Mouse (Mus musculus): ENCODE data around the gene Sult5a1. TPM values are rescaled to one million over a fixed set of nuclear protein-coding genes. Genes with fewer than 3 reads are reported as not detected.

Gene Sult5a1
- polyA plus RNA-seq, 1 experiment = 0.10 TPM

DNA sequence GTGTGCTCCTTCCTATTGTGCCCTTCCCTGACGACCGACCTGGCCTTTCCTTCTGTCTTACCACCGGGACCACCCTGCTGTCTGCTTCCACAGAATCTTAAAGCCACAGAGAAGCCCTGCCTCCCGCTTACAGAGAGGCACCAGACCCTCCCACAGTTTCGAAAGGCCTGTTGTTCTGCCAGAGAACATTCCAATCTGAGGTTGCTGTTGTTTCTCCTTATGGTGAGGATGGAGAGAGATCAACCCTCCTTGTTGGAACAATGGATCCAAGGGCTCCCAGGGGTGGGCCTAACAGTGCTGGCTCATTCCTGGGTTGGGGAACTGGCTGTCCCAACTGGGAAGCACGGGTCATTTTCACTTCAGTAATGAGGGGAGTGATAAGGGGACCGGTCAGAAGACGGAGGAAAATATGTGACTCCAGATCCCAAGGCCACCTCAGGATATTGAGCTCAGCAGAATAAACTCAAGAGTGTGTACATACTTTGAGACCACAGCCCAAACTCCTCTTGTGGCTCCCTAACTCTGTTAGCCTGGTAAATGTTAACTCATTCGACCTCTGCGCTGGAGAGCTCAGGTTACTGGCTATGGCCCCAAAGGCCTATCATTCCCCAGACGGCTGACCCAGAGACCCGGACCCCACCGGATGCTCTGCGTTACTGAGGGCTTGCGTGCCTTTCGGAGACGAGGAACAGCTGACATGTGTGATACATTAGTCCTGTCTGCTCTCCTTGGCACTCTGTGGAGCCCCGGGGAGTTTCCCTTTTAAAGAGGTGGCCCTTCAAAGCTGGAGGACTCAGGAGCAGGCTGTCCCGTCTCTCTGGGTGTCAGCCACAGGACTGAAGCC, 27.7 kb upstream of the Sult5a1 start, which contains the start of gene Dpep1:
Gene Dpep1, plus strand, starts transcription at position 677 of the 844 bp plus-strand sequence.
- H3K27ac ChIP-seq (ENCODE audit: insufficient read depth, low read length) = no peak within 1 kb of the TSS
- TF ChIP-seq CTCF (IDR thresholded peaks at IDR 0.05; ENCODE audit: extremely low read depth, insufficient read depth, low read length) (no peak), POLR2A (IDR thresholded peaks at IDR 0.05; ENCODE audit: extremely low read depth, insufficient read depth, low read length) (no peak)
- peaks cover 3% of the 10 kb centered on the region for H3K4me1 ChIP-seq (ENCODE audit: control insufficient read depth, insufficient read depth, low read length)
- no peak within 1 kb of the TSS for H3K4me3 ChIP-seq (ENCODE audit: insufficient read depth, low read length)

DNA sequence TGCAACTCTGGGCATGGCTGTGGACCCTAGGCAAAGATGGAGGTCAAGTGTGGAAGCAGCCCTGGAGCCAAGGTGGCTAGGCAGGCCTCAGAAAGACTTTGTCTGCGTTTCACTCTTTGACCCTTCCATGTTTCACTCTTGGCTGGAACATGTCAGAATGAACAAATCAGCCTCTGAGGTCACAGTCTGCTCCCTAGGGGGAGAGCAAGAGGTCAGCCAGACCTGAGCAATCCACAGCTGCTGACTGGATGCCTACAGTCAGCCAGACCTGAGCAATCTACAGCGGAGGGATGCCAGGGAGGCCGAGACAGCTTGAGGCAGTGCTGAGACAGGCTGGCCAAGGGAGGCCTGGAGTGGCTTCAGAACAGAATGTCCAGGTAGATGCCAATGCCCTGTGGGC, 23.3 kb upstream of the Sult5a1 start:
- Histone ChIP-seq H3K4me1 (ENCODE audit: control insufficient read depth, insufficient read depth, low read length) (no peaks in the 10 kb centered on the region), H3K4me3 (ENCODE audit: insufficient read depth, low read length) (no peak overlapping the region), H3K27ac (ENCODE audit: insufficient read depth, low read length) (no peak overlapping the region)
- TF ChIP-seq CTCF (IDR thresholded peaks at IDR 0.05; ENCODE audit: extremely low read depth, insufficient read depth, low read length) (no peak), POLR2A (IDR thresholded peaks at IDR 0.05; ENCODE audit: extremely low read depth, insufficient read depth, low read length) (no peak)

DNA sequence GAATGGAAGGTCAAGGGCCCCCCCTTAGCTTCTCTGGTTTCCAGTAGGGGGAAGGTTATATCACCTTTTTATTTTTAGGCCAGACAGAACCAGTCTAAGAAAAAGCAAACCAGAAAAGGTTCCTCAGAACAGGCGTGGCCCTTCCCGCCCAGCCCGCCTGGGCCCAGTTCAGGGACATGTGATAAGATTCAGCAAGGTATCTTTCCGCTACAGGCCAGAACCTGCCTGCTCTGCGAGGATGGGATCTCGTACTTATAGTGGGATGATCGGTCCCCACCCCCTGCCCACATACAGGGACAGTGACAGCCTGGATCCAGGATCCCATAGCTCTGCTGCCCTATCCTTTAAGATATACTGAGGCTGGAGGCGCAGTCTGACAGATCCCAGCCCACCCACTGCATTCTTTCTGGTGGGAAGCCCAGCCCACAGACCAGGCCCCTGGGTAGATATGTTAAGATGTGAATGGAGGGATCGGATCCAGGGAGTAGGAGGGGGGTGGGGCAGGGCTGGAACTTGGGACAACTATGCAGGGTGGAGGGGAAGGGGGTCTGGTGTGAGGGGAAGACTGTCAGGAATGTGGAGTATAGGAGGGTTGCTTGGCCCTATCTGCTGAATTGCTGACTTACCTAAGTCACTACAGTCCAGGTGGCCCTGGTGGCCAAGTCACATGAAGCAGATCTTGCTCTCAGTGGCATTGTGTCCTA, 1.9 kb downstream of the Sult5a1 start:
- TF ChIP-seq POLR2A (IDR thresholded peaks at IDR 0.05; ENCODE audit: extremely low read depth, insufficient read depth, low read length) (no peak), CTCF (IDR thresholded peaks at IDR 0.05; ENCODE audit: extremely low read depth, insufficient read depth, low read length) (no peak)
- Histone ChIP-seq H3K4me1 (ENCODE audit: control insufficient read depth, insufficient read depth, low read length) (no peaks in the 10 kb centered on the region), H3K27ac (ENCODE audit: insufficient read depth, low read length) (no peak overlapping the region), H3K4me3 (ENCODE audit: insufficient read depth, low read length) (no peak overlapping the region)

DNA sequence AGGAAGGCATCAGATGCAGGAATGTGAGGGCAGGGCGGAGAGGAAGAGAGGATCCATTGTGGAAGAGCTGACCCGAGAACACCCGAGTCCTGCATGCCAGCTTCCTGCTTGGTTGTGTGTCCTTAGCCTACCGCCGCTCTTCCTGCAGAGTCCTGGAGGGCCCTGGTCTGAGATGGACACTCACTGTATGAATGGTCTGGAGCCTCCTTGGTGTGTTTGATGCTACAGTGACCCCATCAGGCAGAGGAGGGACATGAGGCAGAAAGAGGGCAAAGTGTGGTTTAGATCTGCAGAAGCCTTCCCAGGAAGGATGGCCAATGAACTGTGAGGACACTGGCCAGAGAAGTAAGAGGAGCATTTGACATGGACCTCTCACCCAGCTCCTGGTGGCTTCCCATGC, 2.9 kb downstream of the Sult5a1 start:
- Histone ChIP-seq H3K27ac (ENCODE audit: insufficient read depth, low read length) (no peak overlapping the region), H3K4me1 (ENCODE audit: control insufficient read depth, insufficient read depth, low read length) (no peaks in the 10 kb centered on the region), H3K4me3 (ENCODE audit: insufficient read depth, low read length) (no peak overlapping the region)
- TF ChIP-seq CTCF (IDR thresholded peaks at IDR 0.05; ENCODE audit: extremely low read depth, insufficient read depth, low read length) (peak; percentile 49), POLR2A (IDR thresholded peaks at IDR 0.05; ENCODE audit: extremely low read depth, insufficient read depth, low read length) (no peak)

DNA sequence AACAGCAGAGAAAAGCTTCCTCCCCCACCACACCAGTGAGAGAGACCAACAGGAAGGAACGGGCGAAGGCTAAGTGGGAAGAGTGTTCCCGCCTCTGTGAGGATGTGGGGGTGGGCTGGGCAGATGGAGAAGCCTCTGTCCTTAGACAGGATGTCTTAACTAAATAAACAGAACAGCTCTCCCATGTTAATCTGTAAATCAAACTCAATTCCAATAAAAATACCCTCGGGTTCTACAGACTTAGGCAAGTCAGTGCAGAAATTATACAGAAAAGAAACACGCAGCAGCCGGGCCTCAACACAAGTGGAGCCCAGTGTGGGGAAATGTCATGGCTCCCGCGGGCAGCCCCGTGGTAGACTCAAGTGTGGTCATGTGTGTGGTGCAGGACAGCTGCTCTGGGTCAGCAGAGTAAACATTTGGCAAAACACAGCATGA, 7.4 kb downstream of the Sult5a1 start:
- TF ChIP-seq CTCF (IDR thresholded peaks at IDR 0.05; ENCODE audit: extremely low read depth, insufficient read depth, low read length) = no peak
- TF ChIP-seq POLR2A (IDR thresholded peaks at IDR 0.05; ENCODE audit: extremely low read depth, insufficient read depth, low read length) = no peak
- no peaks in the 10 kb centered on the region for H3K4me1 ChIP-seq (ENCODE audit: control insufficient read depth, insufficient read depth, low read length)
- H3K27ac ChIP-seq (ENCODE audit: insufficient read depth, low read length) = no peak overlapping the region

DNA sequence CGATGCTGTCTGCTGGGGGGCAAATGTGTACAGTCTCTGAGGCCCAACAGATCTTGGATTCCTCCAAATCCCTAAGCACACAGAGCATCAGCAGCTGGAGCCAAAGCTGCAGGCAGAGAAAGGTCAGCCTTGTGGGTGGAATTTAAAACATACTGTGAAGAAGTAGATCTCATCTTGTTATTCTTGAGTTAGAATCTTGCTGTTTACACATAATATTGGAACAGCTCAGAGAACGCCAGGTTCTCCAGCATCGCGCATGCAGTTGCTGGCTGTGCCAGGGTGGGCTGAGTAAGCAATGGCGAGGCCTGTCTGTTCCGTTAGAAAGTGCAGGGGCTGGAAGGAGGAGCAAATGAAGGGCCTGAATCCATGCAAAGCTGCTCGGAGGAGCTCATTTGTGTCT, 11.7 kb downstream of the Sult5a1 start:
- H3K4me3 ChIP-seq (ENCODE audit: insufficient read depth, low read length) = no peak overlapping the region
- H3K4me1 ChIP-seq (ENCODE audit: control insufficient read depth, insufficient read depth, low read length) = peaks cover 3% of the 10 kb centered on the region; the same call in 1 of the 2 replicates
- TF ChIP-seq CTCF (IDR thresholded peaks at IDR 0.05; ENCODE audit: extremely low read depth, insufficient read depth, low read length) (no peak), POLR2A (IDR thresholded peaks at IDR 0.05; ENCODE audit: extremely low read depth, insufficient read depth, low read length) (no peak)
- H3K27ac ChIP-seq (ENCODE audit: insufficient read depth, low read length) = no peak overlapping the region

More for the DNA sequence above, 7.4 kb downstream of the Sult5a1 start:
- H3K4me3 ChIP-seq (ENCODE audit: insufficient read depth, low read length) = no peak overlapping the region

DNA sequence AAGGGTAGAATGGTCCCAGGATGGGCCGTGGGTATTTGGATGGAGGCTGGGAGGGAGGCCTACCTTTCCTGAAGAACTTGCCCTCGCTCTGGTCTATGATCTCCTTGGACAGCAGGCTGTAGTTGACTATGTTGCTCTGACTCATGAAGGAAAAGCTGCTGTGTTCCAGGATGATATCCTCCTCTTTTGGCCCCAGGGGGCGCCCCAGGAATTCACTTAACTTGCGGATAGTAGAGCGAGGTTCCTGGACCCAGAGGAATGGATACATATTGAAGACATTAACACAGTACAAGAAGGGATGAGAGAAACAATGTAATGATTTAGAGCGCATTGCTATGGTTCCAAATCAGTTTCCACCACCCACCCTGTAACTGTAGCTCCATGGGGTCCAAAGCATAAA, 12.8 kb downstream of the Sult5a1 start:
- Histone ChIP-seq H3K27ac (ENCODE audit: insufficient read depth, low read length) (no peak overlapping the region), H3K4me3 (ENCODE audit: insufficient read depth, low read length) (no peak overlapping the region), H3K4me1 (ENCODE audit: control insufficient read depth, insufficient read depth, low read length) (peaks cover 3% of the 10 kb centered on the region; the same call in 1 of the 2 replicates)
- TF ChIP-seq POLR2A (IDR thresholded peaks at IDR 0.05; ENCODE audit: extremely low read depth, insufficient read depth, low read length) (no peak), CTCF (IDR thresholded peaks at IDR 0.05; ENCODE audit: extremely low read depth, insufficient read depth, low read length) (peak; percentile 18; the same call in 1 of the 2 replicates)

DNA sequence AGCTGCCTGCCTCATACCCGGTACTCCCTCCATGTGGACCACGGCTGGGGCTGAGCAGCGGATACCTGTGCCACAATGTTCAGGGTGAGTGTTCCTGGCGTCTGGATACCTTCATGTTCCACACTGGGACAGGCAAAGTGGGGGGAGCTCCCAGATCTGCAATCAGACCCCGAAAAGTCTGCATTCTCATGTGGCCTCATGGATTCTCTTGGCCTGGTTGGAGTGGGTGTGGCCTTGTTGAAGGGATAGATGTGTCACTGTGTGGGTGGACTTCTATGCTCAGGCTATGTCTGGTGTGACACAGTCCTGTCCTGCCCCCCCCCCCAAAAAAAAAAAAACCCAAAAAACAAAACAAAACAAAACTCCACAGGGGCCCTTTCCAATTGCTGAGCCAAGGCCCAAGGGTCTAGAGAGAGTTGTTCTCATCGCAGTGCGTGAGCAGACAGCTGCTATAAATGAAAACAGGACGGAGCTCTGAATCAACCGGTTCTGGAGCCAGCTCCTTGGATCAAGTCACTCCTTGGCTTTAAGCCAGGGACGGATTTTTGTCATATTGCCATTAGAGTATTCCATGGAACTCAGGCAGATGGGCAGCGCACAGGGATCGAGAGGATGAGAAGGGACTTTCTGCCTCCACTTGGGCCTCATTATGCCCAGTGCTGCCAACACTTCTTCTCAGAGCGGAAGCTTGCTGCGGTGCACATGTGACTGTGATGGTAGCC, 16.2 kb downstream of the Sult5a1 start:
- Histone ChIP-seq H3K4me3 (ENCODE audit: insufficient read depth, low read length) (no peak overlapping the region), H3K4me1 (ENCODE audit: control insufficient read depth, insufficient read depth, low read length) (peaks cover 6% of the 10 kb centered on the region), H3K27ac (ENCODE audit: insufficient read depth, low read length) (no peak overlapping the region)
- no peak for TF ChIP-seq POLR2A (IDR thresholded peaks at IDR 0.05; ENCODE audit: extremely low read depth, insufficient read depth, low read length)
- no peak for TF ChIP-seq CTCF (IDR thresholded peaks at IDR 0.05; ENCODE audit: extremely low read depth, insufficient read depth, low read length)

DNA sequence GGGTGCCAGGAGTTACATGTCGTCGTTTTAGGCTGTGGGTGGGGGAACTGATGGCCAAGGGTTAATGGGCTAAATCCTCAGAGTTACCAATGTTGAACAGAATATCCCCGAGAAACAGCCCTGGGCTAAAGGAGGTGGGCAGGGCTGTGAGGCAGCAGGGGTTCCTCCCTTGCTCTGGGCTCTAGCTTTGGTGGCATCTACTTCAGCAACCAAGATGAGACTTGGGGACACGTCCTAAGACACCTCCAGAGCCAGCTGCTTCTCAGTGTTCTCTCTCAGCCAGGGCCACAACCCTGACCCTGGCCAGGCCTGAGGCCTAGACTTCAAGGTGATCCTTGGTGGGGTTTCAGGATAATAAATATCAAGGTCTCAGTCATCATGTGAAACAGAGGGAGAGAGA, 19.4 kb downstream of the Sult5a1 start:
- H3K4me3 ChIP-seq (ENCODE audit: insufficient read depth, low read length) = no peak overlapping the region
- peaks cover 6% of the 10 kb centered on the region for H3K4me1 ChIP-seq (ENCODE audit: control insufficient read depth, insufficient read depth, low read length)
- TF ChIP-seq CTCF (IDR thresholded peaks at IDR 0.05; ENCODE audit: extremely low read depth, insufficient read depth, low read length) (no peak), POLR2A (IDR thresholded peaks at IDR 0.05; ENCODE audit: extremely low read depth, insufficient read depth, low read length) (no peak)
- no peak overlapping the region for H3K27ac ChIP-seq (ENCODE audit: insufficient read depth, low read length)
